Mouse (Mus musculus) adrenal gland, postnatal 4 days (tissue): ENCODE data around the gene A630095E13Rik. TPM values are rescaled to one million over a fixed set of nuclear protein-coding genes. Genes with fewer than 3 reads are reported as not detected.
"Not testable (repeated sequence)": the region's sequence is repeated elsewhere in the genome, so short reads cannot be mapped to it uniquely, and the experiment has no call there.

Experiments used
- DNase-seq, 2 experiments: peaks; one replicate each; pipeline ENCODE4 v3.0.0; 2021 to 2022; ENCODE audit warnings: low spot score in 2 of 2, mixed read lengths in 2 of 2
- long read RNA-seq, 2 experiments: library from polyadenylated mRNA; stranded (forward); transcript quantifications; one replicate each; pipeline ENCODE4 v2.0.0; 2021
- total RNA-seq, 2 experiments: library from RNA; stranded (reverse); gene quantifications; 2 replicates each; pipeline ENCODE4 v1.2.3; 2021

A630095E13Rik gene
- not detected for total RNA-seq
- long read RNA-seq, experiment 1: 0 reads
- long read RNA-seq, experiment 2: 0 reads

DNA sequence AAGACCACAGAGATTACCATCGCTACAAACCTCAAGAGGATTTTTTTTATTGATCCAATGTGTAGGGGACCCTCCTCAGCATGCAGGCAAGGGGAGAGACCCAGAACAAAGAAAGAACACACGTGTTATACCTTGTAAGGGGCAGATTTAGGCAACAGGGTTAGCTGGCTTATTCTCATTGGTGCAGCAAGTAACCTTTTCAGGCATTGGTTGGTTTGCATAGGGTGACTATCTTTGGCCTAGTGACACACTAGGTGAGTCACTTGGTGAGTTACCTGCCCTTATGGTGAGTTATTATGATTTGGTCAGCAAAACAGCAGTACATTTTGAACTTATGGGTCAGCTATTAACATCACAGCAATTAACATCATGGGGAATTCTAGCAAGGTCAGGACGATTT lies at the start of gene A630095E13Rik:
Gene A630095E13Rik, minus strand, starts transcription at position 101 of the 400 bp plus-strand sequence.
- not testable (repeated sequence) for DNase-seq

DNA sequence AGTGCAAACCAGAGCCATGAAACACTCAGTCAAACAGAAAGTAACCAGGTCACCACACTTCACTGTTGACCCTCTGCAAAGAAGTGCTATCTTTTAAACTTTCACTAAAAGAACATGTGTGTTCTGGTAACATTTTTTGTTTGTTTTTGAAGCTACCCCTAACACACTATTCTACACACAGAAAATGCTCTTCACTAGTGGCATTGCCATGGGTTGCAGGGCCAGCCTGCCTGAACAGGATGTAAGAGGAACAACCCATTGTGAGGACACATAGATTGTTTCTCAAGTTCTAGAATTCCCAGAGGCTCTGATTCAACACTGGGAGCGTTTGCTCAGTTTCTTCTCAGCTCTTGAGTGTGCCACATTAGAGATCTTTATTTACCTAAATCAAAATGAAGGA lies 49.7 kb upstream of the A630095E13Rik start, which contains the start of gene Acrv1:
Gene Acrv1, plus strand, starts transcription at position 301 of the 400 bp plus-strand sequence.
- no peak for DNase-seq

DNA sequence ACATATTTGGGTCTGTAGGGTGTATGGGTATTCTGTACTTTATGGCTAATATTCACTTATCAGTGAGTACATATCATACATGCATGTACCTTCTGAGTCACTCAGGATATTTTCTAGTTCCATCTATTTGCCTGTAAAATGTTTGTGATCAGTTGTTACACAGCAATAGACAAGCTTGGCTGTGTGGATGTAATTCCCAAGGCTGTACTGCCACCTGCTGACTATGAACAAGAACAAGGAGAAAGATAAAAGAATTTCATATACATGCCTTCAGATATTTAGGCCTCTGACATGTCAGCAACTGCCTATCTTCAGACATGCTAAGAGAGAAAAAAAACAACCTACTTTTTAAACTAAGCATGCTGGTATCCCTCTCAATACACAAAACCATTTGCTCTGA lies 44.2 kb upstream of the A630095E13Rik start:
- no peak for DNase-seq

DNA sequence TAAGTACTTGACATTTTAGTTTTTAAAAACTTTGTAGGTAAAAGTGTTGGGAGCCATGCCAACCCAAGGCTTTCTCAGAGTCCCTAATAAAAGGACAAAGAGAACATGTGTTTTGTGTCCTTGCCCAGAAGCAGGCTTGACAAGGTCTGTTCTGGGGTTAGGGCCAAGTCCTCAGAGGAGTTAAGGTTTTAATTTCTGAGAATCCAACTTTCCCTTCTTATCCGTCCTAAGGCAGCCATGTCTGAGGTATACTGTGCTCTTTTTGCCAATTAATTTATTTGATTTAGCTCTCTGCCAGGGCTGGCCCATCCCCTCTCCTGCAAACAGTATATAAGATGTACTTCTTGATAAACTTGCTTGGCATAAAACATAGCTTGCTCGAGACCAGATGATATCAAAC lies 38.2 kb upstream of the A630095E13Rik start:
- DNase-seq: no peak

Other genes with a start within 250 kb of the A630095E13Rik start
- not detected for gene Gm7257, start 211.5 kb downstream of the A630095E13Rik start, total RNA-seq
- not detected for gene Gm9513, start 167.7 kb downstream of the A630095E13Rik start, total RNA-seq
- gene Gm5615, start 101.4 kb downstream of the A630095E13Rik start, total RNA-seq: not detected
- gene Gm17689, start 60.7 kb downstream of the A630095E13Rik start, total RNA-seq: not detected
- not detected for gene Acrv1, start 49.8 kb upstream of the A630095E13Rik start, total RNA-seq
- 10 to 100 TPM; 14.7 to 16.4 TPM for gene Chek1, start 83.7 kb upstream of the A630095E13Rik start, total RNA-seq
- 100 to 1,000 TPM; 256 to 282 TPM for gene Stt3a, start 124.3 kb upstream of the A630095E13Rik start, total RNA-seq
- 100 to 1,000 TPM; 117 to 119 TPM for gene Ei24, start 154.0 kb upstream of the A630095E13Rik start, total RNA-seq
- gene Fez1, start 178.5 kb upstream of the A630095E13Rik start, total RNA-seq: 10 to 100 TPM; 12.0 to 12.8 TPM